Mouse (Mus musculus): ENCODE measurements around the gene Hnrnpm. TPM values are rescaled to one million over a fixed set of nuclear protein-coding genes. Genes with fewer than 3 reads are reported as not detected.
"Not testable (repeated sequence)": the region's sequence is repeated elsewhere in the genome, so short reads cannot be mapped to it uniquely, and the experiment has no call there.

The Hnrnpm gene
- 129 TPM for polyA plus RNA-seq (2012; fragmentation: generic; extraction: Trizol)
- long read RNA-seq, experiment 1, partial matches to known transcripts, result 20 of 39 reads
- long read RNA-seq, experiment 1, other reads (novel, unspliced or antisense), result 19 of 39 reads
- long read RNA-seq, experiment 2, partial matches to known transcripts, result 22 of 71 reads
- long read RNA-seq, experiment 2, other reads (novel, unspliced or antisense), result 49 of 71 reads

GRCm38 (mm10) chr17:33686760-33687159, at the start of gene Hnrnpm:
TSS of gene Hnrnpm (minus strand) at chr17:33686860.
- Histone ChIP-seq H3ac (ENCODE audit: control insufficient read depth, insufficient read length, low read depth) (no peak within 1 kb of the TSS), H3K27me3 (ENCODE audit: control insufficient read depth, insufficient read depth, insufficient read length) (no peaks in the 10 kb centered on the region), H3K4me3 (ENCODE audit: insufficient read depth, poor library complexity, severe bottlenecking) (peak within 1 kb of the TSS; percentile 21), H3K36me3 (ENCODE audit: control insufficient read depth, insufficient read depth) (peaks cover 22% of the 10 kb centered on the region), H3K79me2 (ENCODE audit: control insufficient read depth, insufficient read depth) (peaks cover 35% of the 10 kb centered on the region), H3K79me3 (ENCODE audit: low read depth) (peaks cover 33% of the 10 kb centered on the region)
- no peak for TF ChIP-seq MYOG (IDR thresholded peaks at IDR 0.05; ENCODE audit: control insufficient read depth, extremely low read depth, insufficient read length)
- no peak for TF ChIP-seq MAX (IDR thresholded peaks at IDR 0.05)
- TF ChIP-seq FOSL1 (IDR thresholded peaks at IDR 0.05; ENCODE audit: insufficient read depth, low read length, poor library complexity, severe bottlenecking), result no peak
- no peak for TF ChIP-seq USF1 (IDR thresholded peaks at IDR 0.05; ENCODE audit: low read depth)
- no peak for TF ChIP-seq CTCF (IDR thresholded peaks at IDR 0.05; ENCODE audit: control insufficient read depth, insufficient read depth, insufficient read length)

DNA sequence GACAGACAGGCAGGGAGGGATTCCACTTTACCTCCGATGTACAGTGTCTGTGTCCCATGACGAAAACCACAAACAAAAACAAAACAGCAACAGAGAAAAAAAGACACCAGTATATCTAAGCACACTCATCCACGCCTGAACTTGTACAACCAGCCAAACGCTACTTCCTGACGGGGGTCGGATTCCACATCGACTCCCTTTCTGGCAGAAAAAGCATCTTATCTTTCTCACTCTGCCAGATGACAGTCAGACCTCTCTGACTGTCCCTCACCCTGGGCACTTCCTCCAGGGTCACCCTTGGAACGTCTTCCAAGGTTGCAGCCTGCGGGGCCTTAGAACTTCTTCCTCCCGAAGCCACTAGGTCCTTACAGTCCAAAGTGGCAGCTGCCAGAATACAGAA, 46.9 kb upstream of the Hnrnpm start:
- H3K36me3 ChIP-seq (ENCODE audit: control insufficient read depth, insufficient read depth); H3K27me3 ChIP-seq (ENCODE audit: control insufficient read depth, insufficient read depth, insufficient read length); H3K4me3 ChIP-seq (ENCODE audit: insufficient read depth, poor library complexity, severe bottlenecking); H3ac ChIP-seq (ENCODE audit: control insufficient read depth, insufficient read length, low read depth); H3K79me3 ChIP-seq (ENCODE audit: low read depth); H3K79me2 ChIP-seq (ENCODE audit: control insufficient read depth, insufficient read depth): not testable (repeated sequence)

GRCm38 (mm10) chr17:33732556-33733083, 46.0 kb upstream of the Hnrnpm start:
- not testable (repeated sequence) for H3K27me3 ChIP-seq (ENCODE audit: control insufficient read depth, insufficient read depth, insufficient read length); H3K36me3 ChIP-seq (ENCODE audit: control insufficient read depth, insufficient read depth); H3K4me3 ChIP-seq (ENCODE audit: insufficient read depth, poor library complexity, severe bottlenecking); H3ac ChIP-seq (ENCODE audit: control insufficient read depth, insufficient read length, low read depth); H3K79me3 ChIP-seq (ENCODE audit: low read depth); H3K79me2 ChIP-seq (ENCODE audit: control insufficient read depth, insufficient read depth)

DNA sequence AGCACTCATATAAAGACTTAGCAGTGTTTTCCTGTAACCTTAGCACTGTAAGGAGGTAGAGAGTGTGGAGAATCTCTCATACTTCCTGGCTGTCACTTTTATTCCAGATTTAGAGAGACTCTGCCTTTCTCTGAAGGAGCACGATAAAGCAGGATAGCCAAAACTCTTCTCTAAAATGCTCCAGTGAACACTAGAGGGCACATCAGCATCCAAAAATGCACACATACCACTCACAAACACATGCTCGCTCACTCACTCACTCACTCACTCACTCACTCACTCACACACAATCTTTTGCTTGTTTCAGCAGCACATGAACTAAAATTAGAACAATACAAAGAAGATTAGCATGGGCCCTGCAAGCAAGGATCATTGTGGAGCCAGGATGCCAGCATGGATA, 42.6 kb upstream of the Hnrnpm start:
- no peaks in the 10 kb centered on the region for H3K36me3 ChIP-seq (ENCODE audit: control insufficient read depth, insufficient read depth)
- H3K79me2 ChIP-seq (ENCODE audit: control insufficient read depth, insufficient read depth), result no peaks in the 10 kb centered on the region
- H3K79me3 ChIP-seq (ENCODE audit: low read depth), result no peaks in the 10 kb centered on the region
- no peaks in the 10 kb centered on the region for H3K27me3 ChIP-seq (ENCODE audit: control insufficient read depth, insufficient read depth, insufficient read length)
- no peak overlapping the region for H3K4me3 ChIP-seq (ENCODE audit: insufficient read depth, poor library complexity, severe bottlenecking)
- H3ac ChIP-seq (ENCODE audit: control insufficient read depth, insufficient read length, low read depth), result no peak overlapping the region
- TF ChIP-seq CTCF (IDR thresholded peaks at IDR 0.05; ENCODE audit: control insufficient read depth, insufficient read depth, insufficient read length) (no peak), FOSL1 (IDR thresholded peaks at IDR 0.05; ENCODE audit: insufficient read depth, low read length, poor library complexity, severe bottlenecking) (no peak), USF1 (IDR thresholded peaks at IDR 0.05; ENCODE audit: low read depth) (no peak), MYOD1 (IDR thresholded peaks at IDR 0.05; ENCODE audit: control insufficient read depth, insufficient read length, low read depth) (no peak), CEBPB (IDR thresholded peaks at IDR 0.05; ENCODE audit: low read depth) (no peak)

DNA sequence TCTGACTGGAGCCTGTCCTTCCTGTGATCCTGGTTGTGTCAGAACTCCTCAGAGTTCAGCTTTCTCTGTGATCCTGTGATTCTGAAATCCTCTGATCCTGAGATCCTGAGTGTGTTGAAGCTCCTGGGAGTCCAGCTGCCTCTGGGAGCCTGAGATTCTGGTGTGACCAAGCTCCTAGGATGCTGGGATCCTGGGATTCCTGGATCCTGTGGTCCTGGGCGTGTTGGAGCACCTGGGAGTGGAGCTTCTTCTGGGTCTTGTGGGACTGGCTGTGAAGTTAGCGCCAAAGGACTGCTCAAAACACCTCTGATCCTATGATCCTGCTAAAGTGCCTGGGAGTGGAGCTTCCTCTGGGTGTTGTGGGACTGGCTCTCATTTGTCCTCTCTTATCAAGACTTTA, 41.7 kb upstream of the Hnrnpm start:
- H3K27me3 ChIP-seq (ENCODE audit: control insufficient read depth, insufficient read depth, insufficient read length), result no peaks in the 10 kb centered on the region
- H3K36me3 ChIP-seq (ENCODE audit: control insufficient read depth, insufficient read depth), result no peaks in the 10 kb centered on the region
- H3K79me2 ChIP-seq (ENCODE audit: control insufficient read depth, insufficient read depth), result no peaks in the 10 kb centered on the region
- H3K79me3 ChIP-seq (ENCODE audit: low read depth), result no peaks in the 10 kb centered on the region
- TF ChIP-seq CEBPB (IDR thresholded peaks at IDR 0.05; ENCODE audit: low read depth), result no peak
- TF ChIP-seq FOSL1 (IDR thresholded peaks at IDR 0.05; ENCODE audit: insufficient read depth, low read length, poor library complexity, severe bottlenecking), result no peak
- H3ac ChIP-seq (ENCODE audit: control insufficient read depth, insufficient read length, low read depth), result no peak overlapping the region
- no peak overlapping the region for H3K4me3 ChIP-seq (ENCODE audit: insufficient read depth, poor library complexity, severe bottlenecking)

GRCm38 (mm10) chr17:33719736-33720378, 33.2 kb upstream of the Hnrnpm start:
- no peak for TF ChIP-seq CEBPB (IDR thresholded peaks at IDR 0.05; ENCODE audit: low read depth)
- TF ChIP-seq USF1 (IDR thresholded peaks at IDR 0.05; ENCODE audit: low read depth), result no peak
- TF ChIP-seq MYOD1 (IDR thresholded peaks at IDR 0.05; ENCODE audit: control insufficient read depth, insufficient read length, low read depth), result no peak
- TF ChIP-seq CTCF (IDR thresholded peaks at IDR 0.05; ENCODE audit: control insufficient read depth, insufficient read depth, insufficient read length), result no peak
- TF ChIP-seq MYOG (IDR thresholded peaks at IDR 0.05; ENCODE audit: control insufficient read depth, extremely low read depth, insufficient read length), result no peak
- TF ChIP-seq FOSL1 (IDR thresholded peaks at IDR 0.05; ENCODE audit: insufficient read depth, low read length, poor library complexity, severe bottlenecking), result no peak
- no peak for TF ChIP-seq MAX (IDR thresholded peaks at IDR 0.05)
- Histone ChIP-seq H3K79me3 (ENCODE audit: low read depth) (no peaks in the 10 kb centered on the region), H3K27me3 (ENCODE audit: control insufficient read depth, insufficient read depth, insufficient read length) (no peaks in the 10 kb centered on the region), H3K79me2 (ENCODE audit: control insufficient read depth, insufficient read depth) (no peaks in the 10 kb centered on the region), H3K4me3 (ENCODE audit: insufficient read depth, poor library complexity, severe bottlenecking) (no peak overlapping the region), H3ac (ENCODE audit: control insufficient read depth, insufficient read length, low read depth) (no peak overlapping the region), H3K36me3 (ENCODE audit: control insufficient read depth, insufficient read depth) (no peaks in the 10 kb centered on the region)

Measured in C2C12 (cell line).